Comparison of ENCODE assay signal across 28 mouse cellular contexts in genomic region chr7:92817242-92817641, GRCm38 (mm10). TPM values are rescaled to one million over a fixed set of nuclear protein-coding genes. Genes with fewer than 3 reads are reported as not detected.
A peak's percentile ranks its signal among the peaks of the same experiment; 100 is the strongest.
DNase-seq lines count a peak whose midpoint lies in the region; ATAC-seq and TF ChIP-seq lines count a peak whose summit lies in the region.
"Had no signal": no experiment of that assay in that cellular context is flagged by ENCODE, and none has a peak within 500 bp of the region (broad histone marks: within the 10 kb centered on the region; RNA-seq: fewer than 3 reads in every experiment).

No protein-coding gene starts in this region.

- no peaks in the 10 kb centered on the region for H3K4me1 ChIP-seq in midbrain, embryonic 13.5 days (replicated peaks)
- H3K4me1 ChIP-seq: hindbrain, embryonic 10.5 days; midbrain, embryonic 10.5 days had no signal

- no peaks in the 10 kb centered on the region for H3K36me3 ChIP-seq in midbrain, embryonic 13.5 days
- H3K36me3 ChIP-seq: embryonic facial prominence, embryonic 12.5 days; G1E; hindbrain, embryonic 10.5 days; midbrain, embryonic 10.5 days; neural tube, embryonic 13.5 days had no signal

- no peak overlapping the region for H3K9ac ChIP-seq in midbrain, embryonic 13.5 days (replicated peaks)
- H3K9ac ChIP-seq: embryonic facial prominence, embryonic 12.5 days; liver, embryonic 14.5 days; lung, embryonic 14.5 days; neural tube, embryonic 13.5 days had no signal

- 0 out of 2 replicates have a peak, but pooled peaks have one; percentile 43 for ATAC-seq in monocyte, adult 5-6 weeks (replicated peaks; ENCODE audit: insufficient number of reproducible peaks, low FRiP score, low TSS enrichment, poor library complexity, severe bottlenecking)
- no peak for ATAC-seq in midbrain, embryonic 13.5 days
- ATAC-seq: forebrain, embryonic 16.5 days had no signal

- H3K27me3 ChIP-seq in midbrain, embryonic 13.5 days = no peaks in the 10 kb centered on the region
- H3K27me3 ChIP-seq: embryonic facial prominence, embryonic 12.5 days; neural tube, embryonic 13.5 days had no signal

- no peaks in the 10 kb centered on the region for H3K9me3 ChIP-seq in midbrain, embryonic 13.5 days
- H3K9me3 ChIP-seq: embryonic facial prominence, embryonic 12.5 days; G1E; hindbrain, embryonic 10.5 days; midbrain, embryonic 10.5 days; neural tube, embryonic 13.5 days had no signal

- no peak overlapping the region for H3K4me3 ChIP-seq in layer of hippocampus, adult 2 months
- no peak overlapping the region for H3K4me3 ChIP-seq in midbrain, embryonic 13.5 days (replicated peaks)
- H3K4me3 ChIP-seq: embryonic facial prominence, embryonic 12.5 days; gastrocnemius, adult 2 months; hindbrain, embryonic 10.5 days; midbrain, embryonic 10.5 days; neural tube, embryonic 13.5 days had no signal

- H3K27ac ChIP-seq in layer of hippocampus, adult 2 months = no peak overlapping the region
- H3K27ac ChIP-seq in midbrain, embryonic 13.5 days = no peak overlapping the region
- H3K27ac ChIP-seq: embryonic facial prominence, embryonic 12.5 days; gastrocnemius, adult 2 months; hindbrain, embryonic 10.5 days; liver, embryonic 14.5 days; midbrain, embryonic 10.5 days; neural tube, embryonic 13.5 days had no signal

- DNase-seq in lung, postnatal 25 days (ENCODE audit: low spot score) = peak; percentile 18
- DNase-seq in lung, adult 18-20 months = no peak
- peak; percentile 1 for DNase-seq in T-cell, adult 2 months (ENCODE audit: low spot score)
- peak; percentile 82 to 83 for DNase-seq in spleen, postnatal 36 days (ENCODE audit: low spot score in 2 of 2)
- no peak for DNase-seq in layer of hippocampus, adult 2 months (ENCODE audit: low spot score in 2 of 2)
- DNase-seq in layer of hippocampus, postnatal 25 days (ENCODE audit: extremely low spot score in 1 of 2, low spot score in 1 of 2) = no peak
- DNase-seq: adrenal gland, postnatal 10 days; cerebellum, adult 8-10 months; cerebellum, postnatal 25 days; gastrocnemius, postnatal 36 days; heart, postnatal 14 days; kidney, adult 11 months; kidney, postnatal 25 days; liver; lung, embryonic 14.5 days; lung, postnatal 14 days; retina, postnatal 1 day; right cerebral cortex, postnatal 14 days had no signal

- TF ChIP-seq CTCF in layer of hippocampus, adult 2 months (conservative IDR thresholded peaks at IDR 0.05) = no peak

- WGBS in midbrain, embryonic 13.5 days = 84% methylated on average over 2 of the region's 2 CpGs

- H3K4me2 ChIP-seq in midbrain, embryonic 13.5 days (replicated peaks) = no peak overlapping the region
- H3K4me2 ChIP-seq: embryonic facial prominence, embryonic 12.5 days; lung, embryonic 14.5 days; neural tube, embryonic 13.5 days had no signal

RNA-seq across cellular contexts. Expression of gene Ddias, which starts 56.8 kb away (rescaled TPM):
- total RNA-seq in monocyte, adult 5-6 weeks (2017) = 1.2 to 3.6 TPM (median 2.6 TPM) in 3 replicates
- total RNA-seq in layer of hippocampus, adult 2 months (2021) = under 1 TPM; 0.69 to 0.79 TPM
- 7.6 and 8.5 TPM in 2 replicates for polyA plus RNA-seq in midbrain, embryonic 13.5 days (2015; fragmentation: Nextera tagmentation; extraction: Ambion mirVana)
- under 1 TPM; 0.57 to 0.73 TPM for total RNA-seq in layer of hippocampus, postnatal 25 days (2021)

RNA-seq across cellular contexts. Expression of gene Prcp, which starts 57.0 kb away (rescaled TPM):
- 48.1 to 63.6 TPM (median 48.4 TPM) in 3 replicates for total RNA-seq in monocyte, adult 5-6 weeks (2017)
- total RNA-seq in layer of hippocampus, adult 2 months (2021) = 1 to 10 TPM; 5.9 to 7.9 TPM
- polyA plus RNA-seq in midbrain, embryonic 13.5 days (2015; fragmentation: Nextera tagmentation; extraction: Ambion mirVana) = 17.4 and 18.9 TPM in 2 replicates
- 1 to 10 TPM; 7.3 to 9.8 TPM for total RNA-seq in layer of hippocampus, postnatal 25 days (2021)

Comparison
In these comparisons a context has a peak if more than half of its experiments do, and no peak if none do; other contexts are left out.
1. DNase-seq: peak in lung, postnatal 25 days (single experiment), T-cell, adult 2 months (single experiment) and spleen, postnatal 36 days (2 of 2); none in lung, adult 18-20 months (0 of 2), layer of hippocampus, adult 2 months (0 of 2) and layer of hippocampus, postnatal 25 days (0 of 2).